Mouse (Mus musculus) forebrain, embryonic 10.5 days (tissue): ENCODE measurements around the gene Ldb3. TPM values are rescaled to one million over a fixed set of nuclear protein-coding genes. Genes with fewer than 3 reads are reported as not detected.

Experiments used
- DNase-seq: peaks from one replicate; pipeline ENCODE4 v3.0.0-alpha.2; 2017; ENCODE audit warnings: low spot score; ENCODE audit errors: extremely low spot score
- H3K27ac ChIP-seq: fragments of 300-500 bp; sonication (generic); 2 replicates; pipeline ENCODE4 v1.5.1; 2016; ENCODE audit warnings: mild to moderate bottlenecking
- H3K27me3 ChIP-seq: fragments of 300-500 bp; sonication (generic); 2 replicates; pipeline ENCODE4 v1.6.1; 2016; ENCODE audit warnings: mild to moderate bottlenecking; ENCODE audit not compliant: poor library complexity, severe bottlenecking
- H3K36me3 ChIP-seq: fragments of 300-500 bp; sonication (generic); replicated peaks from 2 replicates; pipeline ENCODE4 v1.6.1; 2016; ENCODE audit warnings: mild to moderate bottlenecking, moderate library complexity
- H3K4me1 ChIP-seq: fragments of 300-500 bp; sonication (generic); 2 replicates; pipeline ENCODE4 v1.6.1; 2016
- H3K4me3 ChIP-seq: fragments of 300-500 bp; sonication (generic); 2 replicates; pipeline ENCODE4 v1.5.1; 2016; ENCODE audit warnings: mild to moderate bottlenecking, moderate library complexity
- H3K9me3 ChIP-seq: fragments of 300-500 bp; sonication (generic); 2 replicates; pipeline ENCODE4 v1.6.1; 2016; ENCODE audit warnings: mild to moderate bottlenecking, moderate library complexity
- WGBS: fragments of 180-500 bp; shearing (Covaris S2); methylation state at CpG from one replicate; pipeline ENCODE4 v1.1.7; 2016; 5-methylcytosine and 5-hydroxymethylcytosine counted together
- polyA plus RNA-seq: library from polyadenylated mRNA; unstranded; fragments of >200 nt; fragmentation: Nextera tagmentation; extraction: Ambion mirVana; gene quantifications from 2 replicates; pipeline ENCODE4 v1.2.1, GENCODE M21; 2016

Ldb3 gene
- polyA plus RNA-seq, 1 experiment from 2014 or later, result 0.05 TPM

GRCm38 (mm10) chr14:34499664-34500063, 88.8 kb downstream of the Ldb3 start:
- Histone ChIP-seq H3K4me3 (peak overlapping the region; percentile 87; the same call in 1 of the 2 replicates), H3K9me3 (no peaks in the 10 kb centered on the region), H3K36me3 (no peaks in the 10 kb centered on the region), H3K27ac (no peak overlapping the region), H3K27me3 (peaks cover 3% of the 10 kb centered on the region), H3K4me1 (peaks cover 59% of the 10 kb centered on the region)
- 80% methylated on average over 4 of the region's 4 CpGs for WGBS
- DNase-seq, result no peak

- whole genome bisulfite sequencing, result 83% methylated on average over 3 of the region's 3 CpGs
Measured at GRCm38 (mm10) chr14:34497346-34497745, 91.1 kb downstream of the Ldb3 start.

GRCm38 (mm10) chr14:34493682-34494081, 94.8 kb downstream of the Ldb3 start:
- no peak for DNase-seq
- Histone ChIP-seq H3K27ac (no peak overlapping the region), H3K4me3 (no peak overlapping the region), H3K27me3 (no peaks in the 10 kb centered on the region), H3K36me3 (peaks cover 2% of the 10 kb centered on the region; the same call in 1 of the 2 replicates), H3K4me1 (peaks cover 23% of the 10 kb centered on the region), H3K9me3 (no peaks in the 10 kb centered on the region)
- WGBS, result 90% methylated on average over 3 of the region's 3 CpGs

More at GRCm38 (mm10) chr14:34497346-34497745, 91.1 kb downstream of the Ldb3 start:
- Histone ChIP-seq H3K36me3 (0 out of 2 replicates have a peak, but pooled peaks cover 1% of the 10 kb centered on the region), H3K27me3 (no peaks in the 10 kb centered on the region), H3K27ac (no peak overlapping the region), H3K4me1 (peaks cover 46% of the 10 kb centered on the region), H3K4me3 (no peak overlapping the region), H3K9me3 (no peaks in the 10 kb centered on the region)
- DNase-seq, result no peak

GRCm38 (mm10) chr14:34492688-34493087, 95.8 kb downstream of the Ldb3 start:
- WGBS, result 87% methylated on average over 2 of the region's 2 CpGs
- no peak overlapping the region for H3K4me3 ChIP-seq
- no peak overlapping the region for H3K27ac ChIP-seq
- DNase-seq, result no peak
- peaks cover 2% of the 10 kb centered on the region; the same call in 1 of the 2 replicates for H3K36me3 ChIP-seq
- H3K9me3 ChIP-seq, result no peaks in the 10 kb centered on the region
- H3K4me1 ChIP-seq, result peaks cover 13% of the 10 kb centered on the region
- no peaks in the 10 kb centered on the region for H3K27me3 ChIP-seq

- WGBS, result 79% methylated on average over 1 of the region's 1 CpGs
- peaks cover 5% of the 10 kb centered on the region for H3K4me1 ChIP-seq
- H3K36me3 ChIP-seq, result peaks cover 2% of the 10 kb centered on the region; the same call in 1 of the 2 replicates
- DNase-seq, result no peak
- no peaks in the 10 kb centered on the region for H3K27me3 ChIP-seq
- H3K27ac ChIP-seq, result no peak overlapping the region
- H3K9me3 ChIP-seq, result no peaks in the 10 kb centered on the region
- H3K4me3 ChIP-seq, result no peak overlapping the region
Measured at GRCm38 (mm10) chr14:34490965-34491364, 97.5 kb downstream of the Ldb3 start.

DNA sequence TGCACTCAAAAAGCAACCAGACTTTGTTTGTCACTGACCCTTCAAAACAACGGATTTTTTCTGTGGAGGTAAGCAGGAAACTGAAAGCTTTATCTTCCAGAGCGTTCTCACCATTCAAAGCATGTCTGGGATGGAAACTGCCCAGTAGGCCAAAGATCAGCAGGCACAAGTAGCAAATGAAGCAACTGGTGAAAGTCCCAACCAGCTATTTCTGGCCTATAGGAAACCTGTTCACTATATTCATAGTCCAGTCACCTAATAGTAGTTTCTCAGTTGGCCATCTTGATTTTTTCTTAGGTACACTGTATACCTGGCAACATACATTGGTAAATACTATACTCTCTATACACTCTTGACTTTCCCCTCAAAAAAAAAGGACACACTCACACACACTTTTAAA, 98.6 kb downstream of the Ldb3 start:
- no peak for DNase-seq
- Histone ChIP-seq H3K36me3 (peaks cover 2% of the 10 kb centered on the region; the same call in 1 of the 2 replicates), H3K9me3 (no peaks in the 10 kb centered on the region), H3K4me1 (peaks cover 8% of the 10 kb centered on the region), H3K27ac (no peak overlapping the region), H3K4me3 (no peak overlapping the region), H3K27me3 (no peaks in the 10 kb centered on the region)
- 83% methylated on average over 2 of the region's 2 CpGs for WGBS

DNA sequence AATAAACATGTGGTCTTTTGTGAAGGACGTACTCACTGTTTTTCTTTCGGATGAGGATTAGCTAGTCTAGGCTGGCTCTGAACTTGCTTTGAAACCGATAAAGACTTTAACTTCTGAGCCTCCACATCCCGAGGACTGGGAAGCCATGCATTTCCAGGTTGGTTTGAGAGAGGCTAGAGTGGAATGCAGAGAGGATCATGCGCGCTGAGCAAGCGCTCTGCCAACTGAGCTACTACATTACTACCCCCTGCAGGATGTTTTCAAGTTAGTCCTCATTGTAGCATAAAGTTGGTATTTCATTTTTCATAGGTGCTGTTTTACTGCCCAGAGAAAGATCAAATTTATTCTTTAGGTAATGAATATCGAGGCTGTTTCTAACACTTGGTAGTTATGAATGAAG, 102.3 kb downstream of the Ldb3 start:
- H3K4me1 ChIP-seq, result peaks cover 20% of the 10 kb centered on the region
- no peak overlapping the region for H3K27ac ChIP-seq
- H3K4me3 ChIP-seq, result no peak overlapping the region
- no peaks in the 10 kb centered on the region for H3K9me3 ChIP-seq
- no peaks in the 10 kb centered on the region for H3K27me3 ChIP-seq
- no peaks in the 10 kb centered on the region for H3K36me3 ChIP-seq
- WGBS, result 67% methylated on average over 8 of the region's 8 CpGs
- DNase-seq, result no peak

- Histone ChIP-seq H3K9me3 (no peaks in the 10 kb centered on the region), H3K36me3 (no peaks in the 10 kb centered on the region), H3K27ac (no peak overlapping the region), H3K4me1 (peaks cover 20% of the 10 kb centered on the region), H3K27me3 (no peaks in the 10 kb centered on the region), H3K4me3 (no peak overlapping the region)
- no peak for DNase-seq
- 81% methylated on average over 6 of the region's 6 CpGs for WGBS
Measured at GRCm38 (mm10) chr14:34483469-34484341, 104.8 kb downstream of the Ldb3 start.

Other genes starting within 250 kb of the Ldb3 start
- gene Fam25c, start 233.2 kb downstream of the Ldb3 start, polyA plus RNA-seq, result not detected in 2 replicates
- 1.3 and 2.2 TPM in 2 replicates for gene Sncg, start 213.9 kb downstream of the Ldb3 start, polyA plus RNA-seq
- gene Mmrn2, start 213.2 kb downstream of the Ldb3 start, polyA plus RNA-seq, result 6.2 and 6.7 TPM in 2 replicates
- 44.5 and 47.6 TPM in 2 replicates for gene Bmpr1a, start 85.3 kb downstream of the Ldb3 start, polyA plus RNA-seq
- not detected in 2 replicates for gene 9230112D13Rik, start 65.9 kb downstream of the Ldb3 start, polyA plus RNA-seq
- gene Opn4, start 11.5 kb upstream of the Ldb3 start, polyA plus RNA-seq, result 0.47 and 1.0 TPM in 2 replicates
- 25.7 and 26.3 TPM in 2 replicates for gene Wapl, start 85.2 kb upstream of the Ldb3 start, polyA plus RNA-seq
- gene Grid1, start 231.4 kb upstream of the Ldb3 start, polyA plus RNA-seq, result 0.06 and 0.24 TPM in 2 replicates